Mouse (Mus musculus) thymus, adult 2 months (tissue): ENCODE measurements at regions not wholly inside any gene's neighbourhood (a gene's known extent, or its start where the extent isn't known, plus 50 kb on each side); places are given as distances from the start of the nearest gene placed in this dataset.

Experiments used
- CTCF ChIP-seq: fragments of 200-500 bp; IDR thresholded peaks from 2 replicates; pipeline ENCODE4 v1.5.1; 2012; ENCODE audit warnings: mild to moderate bottlenecking, control low read depth, low read length, moderate library complexity, borderline replicate concordance; ENCODE audit not compliant: control insufficient read depth, poor library complexity, insufficient read depth; ENCODE audit errors: extremely low read depth
- POLR2A ChIP-seq: fragments of 200-500 bp; IDR thresholded peaks from 2 replicates; pipeline ENCODE4 v1.6.1; 2012; ENCODE audit warnings: mild to moderate bottlenecking, low read length, control low read depth, moderate library complexity; ENCODE audit not compliant: control insufficient read depth, poor library complexity, insufficient read depth; ENCODE audit errors: extremely low read depth

DNA sequence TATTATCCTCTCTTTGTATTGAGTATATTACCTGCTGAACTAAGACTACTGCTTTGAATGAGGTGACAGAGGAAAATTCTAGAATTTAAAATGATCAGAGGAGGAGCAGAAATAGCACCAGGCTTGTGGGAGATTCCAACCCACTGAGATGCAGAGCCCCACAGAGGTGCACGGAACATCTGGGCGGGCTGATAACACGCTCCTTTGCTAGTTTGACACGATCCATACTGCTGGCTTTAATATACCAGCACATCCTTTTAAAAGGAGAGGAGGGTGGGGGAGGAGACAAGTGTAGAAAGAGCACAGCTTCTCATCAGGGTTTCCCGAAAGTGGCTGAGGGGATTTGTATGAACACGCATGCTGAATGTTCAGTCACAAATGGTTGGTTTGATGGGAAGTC lies 451.0 kb downstream of the Cbln4 start:
- TF ChIP-seq POLR2A (no peak), CTCF (no peak)
